Mouse (Mus musculus) MEL (cell line): ENCODE data around the gene Abhd12.

Source experiments
- CHD1 ChIP-seq: IDR thresholded peaks from 2 replicates; pipeline ENCODE4 v1.6.1; 2012; ENCODE audit warnings: low read depth, mild to moderate bottlenecking, inconsistent platforms, low read length, improper control_type of control experiment
- ETS1 ChIP-seq: IDR thresholded peaks from 2 replicates; pipeline ENCODE4 v1.6.1; 2012; ENCODE audit warnings: low read depth, mild to moderate bottlenecking, inconsistent platforms, low read length, improper control_type of control experiment, moderate library complexity
- MAX ChIP-seq: IDR thresholded peaks from 2 replicates; pipeline ENCODE4 v1.6.1; 2011; ENCODE audit warnings: low read length, improper control_type of control experiment
- POLR2A ChIP-seq, 2 experiments: IDR thresholded peaks; 2 replicates each; pipeline ENCODE4 v1.6.1; 2011 to 2012; ENCODE audit warnings: low read length in 2 of 2, mild to moderate bottlenecking in 2 of 2, control low read depth in 1 of 2, improper control_type of control experiment in 1 of 2, low read depth in 1 of 2, moderate library complexity in 1 of 2; ENCODE audit not compliant: control insufficient read depth in 1 of 2, insufficient read depth in 1 of 2, poor library complexity in 1 of 2

- no peak for TF ChIP-seq ETS1
- no peak for TF ChIP-seq CHD1
- TF ChIP-seq POLR2A (IDR thresholded peaks at IDR 0.05; ENCODE audit: control insufficient read depth in 1 of 2, insufficient read depth in 1 of 2, low read depth in 1 of 2, low read length in 2 of 2, poor library complexity in 1 of 2) = no peak
- TF ChIP-seq MAX = no peak
Measured at GRCm38 (mm10) chr2:150798084-150798483, 106.5 kb downstream of the Abhd12 start.
